Mouse (Mus musculus): ENCODE results near the gene B9d1. TPM values are rescaled to one million over a fixed set of nuclear protein-coding genes. Genes with fewer than 3 reads are reported as not detected.

The B9d1 gene
- polyA plus RNA-seq, 1 experiment from 2014 or later = 36.1 TPM

DNA sequence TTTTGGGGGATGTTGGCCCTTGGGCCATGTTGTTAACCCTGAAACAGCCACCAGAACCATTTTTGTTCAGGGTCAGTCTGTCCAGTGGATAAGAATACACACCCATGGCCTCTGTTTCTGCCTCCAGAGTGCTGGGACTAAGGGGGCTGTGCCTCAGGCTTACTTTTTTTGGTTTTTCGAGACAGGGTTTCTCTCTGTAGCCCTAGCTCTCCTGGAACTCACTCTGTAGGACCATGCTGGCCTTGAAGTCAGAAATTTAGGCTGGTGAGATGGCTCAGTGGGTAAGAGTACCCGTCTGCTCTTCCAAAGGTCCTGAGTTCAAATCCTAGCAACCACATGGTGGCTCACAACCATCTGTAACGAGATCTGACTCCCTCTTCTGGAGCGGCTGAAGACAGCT is 26.2 kb upstream of the B9d1 start:
- Histone ChIP-seq H3K36me3 (ENCODE audit: control insufficient read depth, insufficient read depth) (no peaks in the 10 kb centered on the region), H3K27me3 (replicated peaks; ENCODE audit: control insufficient read depth, insufficient read depth, low read length) (no peaks in the 10 kb centered on the region), H3K27ac (ENCODE audit: low read length) (no peak overlapping the region), H3K9me3 (ENCODE audit: control insufficient read depth, low read length) (no peaks in the 10 kb centered on the region), H3K4me3 (replicated peaks; ENCODE audit: low read length) (no peak overlapping the region), H3K4me2 (ENCODE audit: low read length) (no peak overlapping the region), H3K4me1 (replicated peaks; ENCODE audit: control insufficient read depth, insufficient read depth, low read length) (peaks cover 18% of the 10 kb centered on the region), H3K9ac (replicated peaks; ENCODE audit: low read depth, low read length) (no peak overlapping the region)
- no peak for ATAC-seq
- WGBS = 86% methylated on average over 4 of the region's 4 CpGs

DNA sequence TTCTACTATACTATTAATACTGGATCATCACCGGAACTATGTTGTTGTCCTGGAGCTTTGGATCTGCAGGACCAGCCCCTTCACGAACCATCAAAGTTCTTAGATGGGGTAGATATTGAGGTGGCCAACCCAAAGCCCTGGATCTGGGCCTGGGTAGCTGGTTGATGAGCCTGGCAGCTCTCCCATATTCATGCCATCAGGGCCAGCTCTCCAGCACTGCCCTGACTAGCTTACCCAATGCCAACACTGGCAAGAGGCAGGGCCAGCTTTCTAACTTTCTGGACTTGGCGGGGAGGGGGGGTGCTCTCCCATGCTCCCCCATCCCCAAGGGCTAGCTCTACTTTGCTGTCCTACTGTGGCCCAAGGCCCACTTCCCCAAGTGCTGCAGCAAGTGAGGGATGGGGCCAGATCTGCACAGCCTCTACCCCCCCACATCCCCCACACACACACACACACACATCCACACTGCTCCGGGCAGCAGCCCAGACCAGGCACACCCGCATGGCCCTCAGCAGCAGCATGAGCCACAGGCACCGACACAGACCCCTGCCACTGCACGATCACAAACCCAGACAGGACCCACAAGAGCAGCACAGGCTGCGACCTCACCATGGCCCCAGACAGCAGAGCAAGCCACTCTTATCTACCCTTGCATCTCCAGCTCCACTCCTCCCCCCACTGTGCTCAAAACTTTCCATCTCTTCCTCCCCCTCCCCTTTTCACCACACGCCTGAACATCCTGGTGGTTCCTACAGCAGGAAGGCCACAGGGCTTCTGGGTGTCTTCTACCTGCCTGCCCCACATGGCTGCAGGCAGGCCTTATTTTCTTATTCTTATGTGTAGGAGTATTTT is 23.5 kb upstream of the B9d1 start:
- Histone ChIP-seq H3K4me2 (ENCODE audit: low read length) (no peak overlapping the region), H3K27ac (ENCODE audit: low read length) (no peak overlapping the region), H3K36me3 (ENCODE audit: control insufficient read depth, insufficient read depth) (no peaks in the 10 kb centered on the region), H3K4me3 (replicated peaks; ENCODE audit: low read length) (no peak overlapping the region), H3K9me3 (ENCODE audit: control insufficient read depth, low read length) (no peaks in the 10 kb centered on the region), H3K9ac (replicated peaks; ENCODE audit: low read depth, low read length) (no peak overlapping the region), H3K27me3 (replicated peaks; ENCODE audit: control insufficient read depth, insufficient read depth, low read length) (no peaks in the 10 kb centered on the region), H3K4me1 (replicated peaks; ENCODE audit: control insufficient read depth, insufficient read depth, low read length) (peaks cover 40% of the 10 kb centered on the region)
- 68% methylated on average over 9 of the region's 9 CpGs for WGBS
- ATAC-seq = no peak

DNA sequence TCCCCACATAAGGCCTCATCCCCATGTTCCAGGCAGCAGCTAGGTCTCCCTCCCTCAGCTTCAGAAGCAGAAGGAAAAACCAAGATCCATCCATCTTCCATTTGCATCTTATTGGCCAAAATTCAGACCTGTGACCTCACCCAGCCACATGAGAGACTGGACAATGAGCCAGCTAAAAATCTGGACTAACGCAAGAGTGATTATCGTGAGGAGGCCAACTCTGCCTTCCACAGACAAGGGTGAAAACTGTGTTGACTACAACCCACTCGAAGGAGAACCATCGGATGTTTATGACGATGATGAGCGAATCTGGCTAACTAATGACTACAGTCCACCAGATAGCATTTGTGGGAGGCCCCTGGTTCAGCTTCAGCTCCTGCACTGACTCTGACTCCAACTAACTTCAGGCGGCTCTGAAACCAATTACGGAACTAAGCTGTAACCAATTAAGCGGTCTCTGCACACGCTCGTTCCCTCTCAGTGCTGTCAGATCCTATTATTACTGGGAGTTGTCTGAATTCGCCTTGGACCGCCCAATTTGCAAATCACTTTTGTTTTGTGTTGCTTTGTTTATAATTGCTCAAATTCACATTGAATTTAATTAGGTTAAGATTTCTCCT is 21.6 kb upstream of the B9d1 start:
- no peak for ATAC-seq
- Histone ChIP-seq H3K27me3 (replicated peaks; ENCODE audit: control insufficient read depth, insufficient read depth, low read length) (no peaks in the 10 kb centered on the region), H3K27ac (ENCODE audit: low read length) (peak overlapping the region; percentile 98), H3K4me3 (replicated peaks; ENCODE audit: low read length) (no peak overlapping the region), H3K4me2 (ENCODE audit: low read length) (no peak overlapping the region), H3K4me1 (replicated peaks; ENCODE audit: control insufficient read depth, insufficient read depth, low read length) (peaks cover 45% of the 10 kb centered on the region), H3K9ac (replicated peaks; ENCODE audit: low read depth, low read length) (no peak overlapping the region), H3K36me3 (ENCODE audit: control insufficient read depth, insufficient read depth) (peaks cover 3% of the 10 kb centered on the region), H3K9me3 (ENCODE audit: control insufficient read depth, low read length) (no peaks in the 10 kb centered on the region)
- WGBS = 31% methylated on average over 13 of the region's 13 CpGs

DNA sequence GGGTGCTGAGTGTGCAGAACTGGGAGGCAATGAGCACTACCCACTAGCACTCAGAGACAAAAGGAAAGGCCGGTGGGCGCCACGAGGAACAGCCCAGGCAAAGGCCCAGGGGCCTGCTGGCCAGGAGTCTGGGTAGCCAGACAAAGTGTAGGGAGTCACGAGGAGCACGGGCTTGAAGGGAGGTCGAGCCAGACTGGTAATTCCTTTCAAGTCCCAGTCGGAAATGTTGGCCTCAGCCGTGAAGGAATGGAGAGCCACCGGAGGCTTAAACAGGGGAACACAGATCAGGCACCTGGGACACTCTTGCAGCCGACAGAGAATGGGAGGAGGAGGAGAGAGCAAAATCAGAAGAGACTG is 20.7 kb upstream of the B9d1 start:
- WGBS = 6% methylated on average over 10 of the region's 10 CpGs

DNA sequence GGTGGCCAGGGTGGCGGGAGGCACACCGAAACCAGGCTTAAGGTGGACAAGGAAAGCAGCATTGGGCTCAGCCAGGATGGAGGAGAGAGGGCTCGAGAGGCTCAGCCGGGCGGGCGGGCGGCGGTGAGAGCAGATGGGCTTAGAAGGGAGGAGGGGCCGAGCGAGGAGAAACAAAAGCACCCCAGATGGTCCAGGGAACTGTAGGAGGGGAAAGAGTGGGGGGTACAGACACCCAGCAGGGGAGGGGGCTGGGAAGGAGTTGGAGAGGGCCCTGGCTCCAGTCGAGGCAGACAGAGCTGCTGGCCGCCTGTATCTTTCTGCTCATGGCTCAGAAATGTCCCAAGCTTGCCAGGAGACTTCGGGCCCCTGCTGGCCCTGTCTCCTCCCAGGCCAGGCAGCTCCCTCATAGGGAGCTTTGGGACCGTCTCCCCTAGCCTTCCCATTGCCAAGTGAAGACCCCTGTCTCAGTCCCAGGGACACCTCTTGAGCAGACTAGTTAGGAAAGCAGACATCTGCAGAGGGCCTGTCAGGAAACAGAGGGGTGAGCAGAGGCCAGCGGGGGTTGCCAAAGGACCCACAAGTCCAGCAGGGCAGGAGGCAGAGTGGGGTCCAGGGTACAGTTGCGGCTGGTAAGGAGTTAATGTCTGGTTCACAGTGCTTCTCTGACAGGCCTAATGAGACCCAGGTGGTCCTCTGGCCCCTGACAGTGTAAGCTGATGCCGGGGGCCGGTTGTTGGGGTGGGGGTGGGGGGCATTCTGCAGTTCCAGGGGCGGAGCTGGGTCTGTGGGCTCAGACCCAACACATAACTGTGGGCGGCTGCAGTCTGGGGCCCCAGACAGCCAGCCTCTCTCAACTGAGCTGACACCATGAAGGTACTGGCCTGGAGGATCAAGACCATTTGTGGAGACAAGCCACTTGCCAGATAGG is 20.1 kb upstream of the B9d1 start, which contains the start of gene Mfap4:
Mfap4 (plus strand) TSS at position 819 of the 928 bp plus-strand sequence.
- ATAC-seq = peak; percentile 89
- H3K4me1 ChIP-seq (replicated peaks; ENCODE audit: control insufficient read depth, insufficient read depth, low read length) = peaks cover 56% of the 10 kb centered on the region

More for the DNA sequence above, 20.7 kb upstream of the B9d1 start:
- H3K27ac ChIP-seq (ENCODE audit: low read length) = peak overlapping the region; percentile 98
- H3K36me3 ChIP-seq (ENCODE audit: control insufficient read depth, insufficient read depth) = peaks cover 12% of the 10 kb centered on the region
- peaks cover 54% of the 10 kb centered on the region for H3K4me1 ChIP-seq (replicated peaks; ENCODE audit: control insufficient read depth, insufficient read depth, low read length)
- peak overlapping the region; percentile 48 for H3K9ac ChIP-seq (replicated peaks; ENCODE audit: low read depth, low read length)
- peak; percentile 12 for ATAC-seq
- peak overlapping the region; percentile 38 for H3K4me2 ChIP-seq (ENCODE audit: low read length)
- no peak overlapping the region for H3K4me3 ChIP-seq (replicated peaks; ENCODE audit: low read length)
- no peaks in the 10 kb centered on the region for H3K27me3 ChIP-seq (replicated peaks; ENCODE audit: control insufficient read depth, insufficient read depth, low read length)
- no peaks in the 10 kb centered on the region for H3K9me3 ChIP-seq (ENCODE audit: control insufficient read depth, low read length)

DNA sequence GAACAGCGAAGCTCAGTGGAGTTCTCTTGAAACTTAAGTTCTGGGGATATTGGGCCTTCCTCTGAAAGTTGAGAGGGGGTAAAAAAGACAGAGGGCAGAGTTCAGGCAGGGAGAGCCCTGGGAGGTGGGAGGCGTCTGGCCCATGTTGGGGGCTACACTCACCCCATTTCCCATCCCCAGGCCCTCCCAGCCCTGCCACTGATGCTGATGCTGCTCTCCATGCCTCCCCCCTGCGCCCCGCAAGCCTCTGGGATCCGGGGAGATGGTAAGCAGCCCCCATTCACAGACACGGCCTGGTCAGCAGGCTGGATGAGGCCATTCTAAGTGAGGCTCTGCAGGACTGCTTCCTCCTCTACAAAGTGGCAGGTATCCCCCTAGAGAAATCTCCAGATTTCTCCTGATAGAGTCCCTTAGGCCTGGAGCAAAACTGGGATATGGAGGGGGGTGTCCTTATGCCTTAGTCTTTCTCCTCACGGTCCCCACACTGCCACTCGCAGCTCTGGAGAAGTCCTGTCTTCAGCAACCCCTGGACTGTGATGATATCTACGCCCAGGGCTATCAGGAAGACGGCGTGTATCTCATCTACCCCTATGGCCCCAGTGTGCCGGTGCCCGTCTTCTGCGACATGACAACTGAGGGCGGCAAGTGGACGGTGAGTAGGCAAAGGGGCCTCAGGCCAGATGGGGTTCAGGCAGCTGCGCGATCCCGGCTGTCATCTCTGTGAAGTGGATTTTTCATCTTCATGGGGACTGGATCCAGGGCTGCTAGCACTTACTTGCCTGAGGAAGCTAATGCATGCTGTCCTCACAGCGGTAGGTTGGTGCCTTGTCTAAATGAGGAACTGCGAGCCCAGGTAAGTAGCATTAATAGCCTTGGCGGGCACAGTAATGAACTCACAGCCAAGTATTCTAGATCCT is 19.1 kb upstream of the B9d1 start:
- no peaks in the 10 kb centered on the region for H3K27me3 ChIP-seq (replicated peaks; ENCODE audit: control insufficient read depth, insufficient read depth, low read length)

More for the DNA sequence above, 20.1 kb upstream of the B9d1 start, which contains the start of gene Mfap4:
- peaks cover 12% of the 10 kb centered on the region for H3K36me3 ChIP-seq (ENCODE audit: control insufficient read depth, insufficient read depth)
- H3K4me2 ChIP-seq (ENCODE audit: low read length) = peak within 1 kb of the TSS; percentile 38
- H3K27ac ChIP-seq (ENCODE audit: low read length) = peak within 1 kb of the TSS; percentile 98
- peak within 1 kb of the TSS; percentile 48 for H3K9ac ChIP-seq (replicated peaks; ENCODE audit: low read depth, low read length)
- H3K4me3 ChIP-seq (replicated peaks; ENCODE audit: low read length) = 0 out of 2 replicates have a peak within 1 kb of the TSS, but pooled peaks have one; percentile 4
- no peaks in the 10 kb centered on the region for H3K9me3 ChIP-seq (ENCODE audit: control insufficient read depth, low read length)
- H3K27me3 ChIP-seq (replicated peaks; ENCODE audit: control insufficient read depth, insufficient read depth, low read length) = no peaks in the 10 kb centered on the region
- 2% methylated on average over 19 of the region's 20 CpGs for whole genome bisulfite sequencing

DNA sequence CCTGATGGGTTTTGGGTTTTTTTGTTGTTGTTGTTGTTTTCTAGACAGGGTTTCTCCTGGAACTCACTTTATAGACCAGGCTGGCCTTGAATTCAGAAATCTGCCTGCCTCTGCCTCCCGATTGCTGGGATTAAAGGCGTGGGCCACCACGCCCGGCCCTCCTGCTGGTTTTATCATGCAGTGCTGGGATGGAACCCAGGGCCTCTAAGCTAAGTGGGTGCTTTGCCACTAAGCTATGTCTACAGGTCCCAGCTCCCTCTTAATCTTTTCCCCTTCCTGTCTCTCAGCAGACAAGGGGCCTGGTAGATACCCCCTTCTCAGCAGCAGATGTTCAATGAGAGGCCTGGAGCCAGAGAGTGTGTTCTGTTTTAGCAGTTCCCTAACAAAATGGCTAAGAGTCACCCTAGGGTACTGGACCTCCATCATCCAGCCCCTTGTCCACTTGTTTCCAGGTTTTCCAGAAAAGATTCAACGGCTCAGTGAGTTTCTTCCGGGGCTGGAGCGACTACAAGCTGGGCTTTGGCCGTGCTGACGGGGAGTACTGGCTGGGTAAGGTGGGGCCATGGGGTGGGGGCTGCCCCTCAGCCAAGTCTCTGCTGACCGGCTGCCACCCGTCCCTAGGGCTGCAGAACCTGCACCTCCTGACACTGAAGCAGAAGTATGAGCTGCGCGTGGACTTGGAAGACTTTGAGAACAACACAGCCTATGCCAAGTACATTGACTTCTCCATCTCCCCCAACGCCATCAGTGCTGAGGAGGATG is 18.3 kb upstream of the B9d1 start:
- peaks cover 65% of the 10 kb centered on the region for H3K4me1 ChIP-seq (replicated peaks; ENCODE audit: control insufficient read depth, insufficient read depth, low read length)
- peak overlapping the region; percentile 98; the same call in 1 of the 2 replicates for H3K27ac ChIP-seq (ENCODE audit: low read length)
- H3K9me3 ChIP-seq (ENCODE audit: control insufficient read depth, low read length) = no peaks in the 10 kb centered on the region
- no peak for ATAC-seq
- H3K4me3 ChIP-seq (replicated peaks; ENCODE audit: low read length) = no peak overlapping the region
- H3K4me2 ChIP-seq (ENCODE audit: low read length) = peak overlapping the region; percentile 38
- H3K27me3 ChIP-seq (replicated peaks; ENCODE audit: control insufficient read depth, insufficient read depth, low read length) = no peaks in the 10 kb centered on the region
- peaks cover 29% of the 10 kb centered on the region for H3K36me3 ChIP-seq (ENCODE audit: control insufficient read depth, insufficient read depth)
- no peak overlapping the region for H3K9ac ChIP-seq (replicated peaks; ENCODE audit: low read depth, low read length)
- 88% methylated on average over 14 of the region's 14 CpGs for WGBS

More for the DNA sequence above, 19.1 kb upstream of the B9d1 start:
- Histone ChIP-seq H3K27ac (ENCODE audit: low read length) (peak overlapping the region; percentile 98), H3K9me3 (ENCODE audit: control insufficient read depth, low read length) (no peaks in the 10 kb centered on the region), H3K9ac (replicated peaks; ENCODE audit: low read depth, low read length) (peak overlapping the region; percentile 48), H3K4me2 (ENCODE audit: low read length) (peak overlapping the region; percentile 38), H3K4me1 (replicated peaks; ENCODE audit: control insufficient read depth, insufficient read depth, low read length) (peaks cover 58% of the 10 kb centered on the region), H3K36me3 (ENCODE audit: control insufficient read depth, insufficient read depth) (peaks cover 21% of the 10 kb centered on the region), H3K4me3 (replicated peaks; ENCODE audit: low read length) (0 out of 2 replicates have a peak overlapping the region, but pooled peaks have one; percentile 4)
- 61% methylated on average over 22 of the region's 22 CpGs for WGBS
- ATAC-seq = no peak

DNA sequence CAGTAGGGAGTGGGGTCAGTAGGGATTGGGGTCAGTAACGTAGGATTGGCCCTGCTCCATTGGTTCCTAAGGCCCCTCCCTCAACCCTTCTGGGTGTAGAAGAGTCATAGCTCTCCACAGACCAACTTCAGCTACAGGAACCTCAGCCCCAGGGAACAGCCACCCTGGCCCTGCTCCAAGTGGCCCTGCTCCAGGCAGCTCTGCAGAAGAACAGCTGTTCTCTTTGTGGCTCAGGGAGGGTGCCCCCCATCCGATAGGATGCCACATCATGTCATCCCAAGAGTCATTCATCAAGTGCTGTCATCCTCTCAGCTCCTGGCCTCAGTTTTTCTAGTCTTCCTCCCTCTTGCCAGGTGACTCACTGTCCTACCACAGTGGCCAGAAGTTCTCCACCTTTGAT is 17.5 kb upstream of the B9d1 start:
- H3K27ac ChIP-seq (ENCODE audit: low read length) = peak overlapping the region; percentile 53; the same call in 1 of the 2 replicates
- no peak overlapping the region for H3K9ac ChIP-seq (replicated peaks; ENCODE audit: low read depth, low read length)
- ATAC-seq = no peak
- peaks cover 34% of the 10 kb centered on the region for H3K36me3 ChIP-seq (ENCODE audit: control insufficient read depth, insufficient read depth)
- no peak overlapping the region for H3K4me3 ChIP-seq (replicated peaks; ENCODE audit: low read length)
- no peaks in the 10 kb centered on the region for H3K27me3 ChIP-seq (replicated peaks; ENCODE audit: control insufficient read depth, insufficient read depth, low read length)
- H3K4me2 ChIP-seq (ENCODE audit: low read length) = no peak overlapping the region
- H3K4me1 ChIP-seq (replicated peaks; ENCODE audit: control insufficient read depth, insufficient read depth, low read length) = peaks cover 69% of the 10 kb centered on the region
- no peaks in the 10 kb centered on the region for H3K9me3 ChIP-seq (ENCODE audit: control insufficient read depth, low read length)
- WGBS = 30% methylated on average over 2 of the region's 2 CpGs
